Mouse (Mus musculus): ENCODE measurements around the gene Sf3b3.
A peak's percentile ranks its signal among the peaks of the same experiment; 100 is the strongest.
"Not testable (repeated sequence)": the region's sequence is repeated elsewhere in the genome, so short reads cannot be mapped to it uniquely, and the experiment has no call there.

Gene Sf3b3

GRCm38 (mm10) chr8:110808495-110809472 lies 37.8 kb downstream of the Sf3b3 start:
- peak; percentile 72 for DNase-seq (ENCODE audit: inconsistent ontology term)

GRCm38 (mm10) chr8:110806146-110806545 lies 40.4 kb downstream of the Sf3b3 start:
- no peak for DNase-seq (ENCODE audit: inconsistent ontology term)

- no peak for DNase-seq (ENCODE audit: inconsistent ontology term)
Measured at GRCm38 (mm10) chr8:110805669-110806068, 40.9 kb downstream of the Sf3b3 start, which contains the start of gene Il34. Il34 (minus strand) TSS chr8:110805924.

- no peak for DNase-seq (ENCODE audit: inconsistent ontology term)
Measured at GRCm38 (mm10) chr8:110804825-110805514, 41.6 kb downstream of the Sf3b3 start.

GRCm38 (mm10) chr8:110803856-110804255 lies 42.7 kb downstream of the Sf3b3 start:
- no peak for DNase-seq (ENCODE audit: inconsistent ontology term)

- no peak for DNase-seq (ENCODE audit: inconsistent ontology term)
Measured at GRCm38 (mm10) chr8:110802988-110803387, 43.6 kb downstream of the Sf3b3 start.

- DNase-seq (ENCODE audit: inconsistent ontology term): no peak
Measured at GRCm38 (mm10) chr8:110797086-110797485, 49.5 kb downstream of the Sf3b3 start.

- peak; percentile 33 for DNase-seq (ENCODE audit: inconsistent ontology term)
Measured at GRCm38 (mm10) chr8:110794363-110794965, 52.1 kb downstream of the Sf3b3 start.

GRCm38 (mm10) chr8:110793936-110794335 lies 52.7 kb downstream of the Sf3b3 start:
- no peak for DNase-seq (ENCODE audit: inconsistent ontology term)

GRCm38 (mm10) chr8:110793511-110793910 lies 53.1 kb downstream of the Sf3b3 start:
- no peak for DNase-seq (ENCODE audit: inconsistent ontology term)

GRCm38 (mm10) chr8:110792574-110793200 lies 53.9 kb downstream of the Sf3b3 start:
- no peak for DNase-seq (ENCODE audit: inconsistent ontology term)

GRCm38 (mm10) chr8:110791164-110791563 lies 55.4 kb downstream of the Sf3b3 start:
- no peak for DNase-seq (ENCODE audit: inconsistent ontology term)

GRCm38 (mm10) chr8:110790270-110790669 lies 56.3 kb downstream of the Sf3b3 start:
- DNase-seq (ENCODE audit: inconsistent ontology term): no peak

- DNase-seq (ENCODE audit: inconsistent ontology term): no peak
Measured at GRCm38 (mm10) chr8:110789571-110789970, 57.0 kb downstream of the Sf3b3 start.

GRCm38 (mm10) chr8:110788981-110789380 lies 57.6 kb downstream of the Sf3b3 start:
- DNase-seq (ENCODE audit: inconsistent ontology term): peak; percentile 89

- DNase-seq (ENCODE audit: inconsistent ontology term): no peak
Measured at GRCm38 (mm10) chr8:110787411-110787954, 59.1 kb downstream of the Sf3b3 start.

- DNase-seq (ENCODE audit: inconsistent ontology term): no peak
Measured at GRCm38 (mm10) chr8:110786934-110787333, 59.7 kb downstream of the Sf3b3 start.

- not testable (repeated sequence) for DNase-seq (ENCODE audit: inconsistent ontology term)
Measured at GRCm38 (mm10) chr8:110786501-110786900, 60.1 kb downstream of the Sf3b3 start.

- no peak for DNase-seq (ENCODE audit: inconsistent ontology term)
Measured at GRCm38 (mm10) chr8:110785366-110785765, 61.2 kb downstream of the Sf3b3 start.

- peak; percentile 92 for DNase-seq (ENCODE audit: inconsistent ontology term)
Measured at GRCm38 (mm10) chr8:110779924-110780718, 66.5 kb downstream of the Sf3b3 start.

GRCm38 (mm10) chr8:110776335-110776734 lies 70.3 kb downstream of the Sf3b3 start:
- DNase-seq (ENCODE audit: inconsistent ontology term): no peak

Data from Muller cell, postnatal 12 days (primary cell).